Mouse (Mus musculus): ENCODE measurements around the gene Tmem218.
A peak's percentile ranks its signal among the peaks of the same experiment; 100 is the strongest.

Tmem218 gene

DNA sequence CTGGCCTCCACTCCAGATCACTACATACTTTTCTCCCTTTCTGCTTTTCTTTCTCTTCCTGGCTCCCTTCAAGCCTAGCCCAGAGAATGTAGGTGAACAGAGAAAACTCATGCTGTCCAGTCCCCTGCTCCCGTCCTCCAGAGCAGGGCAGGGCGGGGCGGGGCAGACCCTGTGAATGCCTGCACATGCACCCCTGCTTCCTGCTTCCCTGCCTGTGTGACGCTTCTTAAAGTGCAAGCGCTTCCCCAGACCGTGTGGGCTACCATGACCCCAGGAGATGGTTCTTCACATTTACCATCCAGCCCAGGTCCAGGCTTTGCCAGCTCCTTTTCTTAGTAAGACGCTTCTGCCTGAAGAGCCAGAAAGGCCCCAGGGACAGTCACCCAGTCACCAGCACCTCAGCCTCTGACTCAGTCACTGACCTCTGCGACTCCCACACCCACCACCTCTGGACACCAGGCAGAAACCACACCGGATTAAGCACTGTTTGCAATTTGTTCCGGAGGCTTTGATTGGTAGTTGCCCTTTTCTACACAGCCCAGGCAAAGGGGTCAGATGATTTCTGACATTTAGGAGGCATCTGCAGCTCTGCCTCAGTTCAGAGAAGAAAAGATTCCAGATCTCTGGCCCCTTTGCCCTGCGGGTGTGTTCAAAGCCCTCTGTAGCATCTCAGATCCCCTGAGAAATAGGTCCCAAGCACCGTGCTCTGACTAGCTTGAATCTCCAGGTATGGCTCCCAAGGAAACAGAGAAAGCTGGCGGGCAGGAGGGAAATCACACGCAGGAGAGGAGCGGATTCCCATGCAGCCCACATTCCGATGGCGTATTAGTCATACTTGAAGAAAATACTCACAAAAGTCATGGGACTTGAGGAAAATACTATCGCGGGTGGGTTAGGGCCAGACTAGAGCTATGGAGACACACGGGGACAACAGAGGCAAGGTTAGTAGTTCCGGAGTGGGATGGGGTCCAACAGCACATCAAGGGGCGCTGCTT lies 24.5 kb downstream of the Tmem218 start:
- DNase-seq (ENCODE audit: low spot score in 2 of 2) = no peak

- peak; percentile 31 to 47 for DNase-seq (ENCODE audit: low spot score in 2 of 2)
Observed at GRCm38 (mm10) chr9:37235951-37236737, 28.1 kb downstream of the Tmem218 start.

- no peak for DNase-seq (ENCODE audit: low spot score in 2 of 2)
Observed at GRCm38 (mm10) chr9:37242764-37243163, 34.7 kb downstream of the Tmem218 start.

DNA sequence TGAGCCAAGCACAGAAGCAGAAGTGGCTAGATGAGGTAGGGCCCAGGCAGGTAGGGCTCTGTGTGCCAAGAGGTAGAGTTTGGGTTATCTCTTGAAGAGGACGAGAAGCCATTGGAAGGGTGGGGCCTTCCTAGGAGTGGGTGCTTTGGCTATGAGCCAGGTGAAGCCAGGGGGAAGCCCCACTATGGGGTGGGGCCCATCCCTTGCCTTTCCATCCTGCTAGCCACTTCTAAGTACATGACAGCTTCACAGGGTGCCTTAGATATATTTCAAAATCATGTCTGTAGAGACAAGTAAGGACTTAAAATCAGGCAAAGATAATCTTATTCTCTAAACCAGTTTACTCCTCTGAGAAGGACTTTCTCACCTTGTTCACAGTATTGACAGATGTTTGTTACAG lies 36.6 kb downstream of the Tmem218 start:
- DNase-seq (ENCODE audit: low spot score in 2 of 2) = no peak

DNA sequence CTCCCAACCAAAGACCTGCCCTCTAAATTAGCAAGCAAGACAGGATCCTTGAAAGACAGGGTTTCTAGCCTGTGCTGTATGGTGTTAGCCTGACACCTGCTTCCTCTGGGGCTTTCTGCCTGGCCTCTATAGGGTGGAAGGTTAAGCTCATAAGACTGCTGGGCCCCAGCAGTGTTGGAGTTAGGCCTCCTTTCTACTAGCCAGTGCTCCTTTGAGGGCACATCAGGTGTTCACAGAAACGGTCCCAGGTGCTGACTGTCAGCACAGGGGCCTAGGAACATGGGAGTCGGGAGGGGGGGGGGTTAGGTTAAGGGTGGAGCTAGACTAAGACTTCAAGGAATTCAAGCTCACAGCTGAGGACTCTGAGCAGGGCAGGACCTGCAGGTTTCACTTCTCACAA lies 37.4 kb downstream of the Tmem218 start:
- DNase-seq (ENCODE audit: low spot score in 2 of 2) = no peak

DNA sequence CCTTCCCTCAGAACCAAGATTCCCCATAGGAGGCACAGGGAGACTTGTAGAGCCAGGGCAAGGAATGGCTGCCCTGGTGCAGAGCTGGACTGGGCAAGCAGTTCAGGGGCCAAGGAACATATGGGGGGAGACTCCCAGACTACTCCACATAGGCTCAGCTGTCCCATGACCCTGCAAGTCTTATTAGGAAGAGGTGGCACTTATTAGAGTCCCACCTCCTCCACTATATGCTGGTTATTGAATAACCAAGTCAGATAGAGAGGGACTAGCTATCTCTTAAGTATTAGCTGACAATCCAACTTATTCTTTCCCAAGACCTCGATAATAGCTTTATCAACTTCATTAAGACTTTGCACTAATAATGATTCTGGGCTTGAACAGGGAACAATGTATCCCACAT lies 37.8 kb downstream of the Tmem218 start:
- DNase-seq (ENCODE audit: low spot score in 2 of 2) = no peak

DNA sequence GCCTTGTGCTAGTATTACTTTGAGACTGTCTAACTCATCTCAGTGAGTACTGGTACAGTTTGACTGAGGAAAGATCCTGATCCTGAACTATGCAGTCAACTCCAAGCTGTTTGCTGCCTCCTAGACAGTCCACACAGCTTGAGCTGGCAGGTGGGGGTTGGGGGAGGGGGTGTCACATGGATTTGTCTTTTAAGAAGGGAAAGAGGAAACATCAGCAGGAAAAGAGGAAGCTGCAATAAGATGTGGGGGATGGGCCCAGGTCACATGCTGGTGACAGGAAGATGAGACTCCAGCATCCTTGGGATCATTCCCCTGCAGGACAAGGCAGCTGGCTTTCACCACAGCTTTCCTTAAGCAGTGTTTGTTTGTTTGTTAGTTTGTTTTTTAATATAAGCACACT lies 39.4 kb downstream of the Tmem218 start:
- DNase-seq (ENCODE audit: low spot score in 2 of 2) = peak in 1 of 2 experiments; percentile 31

DNA sequence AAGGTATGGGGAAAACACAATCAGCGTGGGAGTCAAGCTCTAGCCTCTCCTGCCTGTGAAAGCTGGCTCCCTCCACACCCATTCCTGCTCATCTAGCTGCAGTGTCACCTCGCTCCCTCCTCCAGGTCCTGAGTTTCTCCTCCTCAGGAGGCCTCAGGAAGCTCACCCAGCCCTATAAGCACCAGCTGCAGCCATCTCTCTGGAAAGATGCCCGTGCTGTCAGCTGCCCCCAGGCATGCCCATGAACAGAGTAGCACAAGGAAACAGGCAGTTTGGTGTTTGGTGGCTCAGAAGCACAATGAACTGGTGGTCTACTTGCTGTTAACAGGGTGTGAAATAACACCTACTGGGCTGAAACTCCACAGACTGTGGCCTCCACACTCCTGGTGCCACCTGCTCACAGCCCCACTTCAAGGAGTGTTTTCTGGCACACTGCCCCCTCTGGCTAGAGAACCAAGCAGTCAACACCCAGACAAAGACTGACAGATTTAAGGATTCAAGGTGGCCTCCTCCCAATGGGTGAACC lies 40.4 kb downstream of the Tmem218 start:
- no peak for DNase-seq (ENCODE audit: low spot score in 2 of 2)

DNA sequence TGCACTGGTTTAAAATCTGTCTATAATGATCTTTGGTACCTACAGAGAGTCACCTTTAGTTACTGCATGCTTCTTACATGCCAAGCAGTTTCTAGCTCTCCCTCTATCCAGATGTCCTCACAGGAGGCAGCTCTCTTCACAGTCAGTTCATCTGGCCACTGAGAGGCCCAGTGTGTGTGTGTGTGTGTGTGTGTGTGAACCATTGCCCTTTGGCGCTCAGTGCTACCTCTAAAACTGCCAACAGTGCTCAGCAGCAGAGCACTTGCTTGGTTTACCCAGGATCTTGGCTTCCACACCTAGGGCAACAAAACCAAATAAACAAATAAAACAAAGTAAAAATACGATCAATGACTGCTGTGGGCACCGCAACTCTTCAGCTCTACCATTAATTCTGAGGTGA lies 42.0 kb downstream of the Tmem218 start:
- no peak for DNase-seq (ENCODE audit: low spot score in 2 of 2)

- no peak for DNase-seq (ENCODE audit: low spot score in 2 of 2)
Observed at GRCm38 (mm10) chr9:37250631-37251030, 42.6 kb downstream of the Tmem218 start.

GRCm38 (mm10) chr9:37254531-37255110 lies 46.6 kb downstream of the Tmem218 start:
- DNase-seq (ENCODE audit: low spot score in 2 of 2) = no peak

DNA sequence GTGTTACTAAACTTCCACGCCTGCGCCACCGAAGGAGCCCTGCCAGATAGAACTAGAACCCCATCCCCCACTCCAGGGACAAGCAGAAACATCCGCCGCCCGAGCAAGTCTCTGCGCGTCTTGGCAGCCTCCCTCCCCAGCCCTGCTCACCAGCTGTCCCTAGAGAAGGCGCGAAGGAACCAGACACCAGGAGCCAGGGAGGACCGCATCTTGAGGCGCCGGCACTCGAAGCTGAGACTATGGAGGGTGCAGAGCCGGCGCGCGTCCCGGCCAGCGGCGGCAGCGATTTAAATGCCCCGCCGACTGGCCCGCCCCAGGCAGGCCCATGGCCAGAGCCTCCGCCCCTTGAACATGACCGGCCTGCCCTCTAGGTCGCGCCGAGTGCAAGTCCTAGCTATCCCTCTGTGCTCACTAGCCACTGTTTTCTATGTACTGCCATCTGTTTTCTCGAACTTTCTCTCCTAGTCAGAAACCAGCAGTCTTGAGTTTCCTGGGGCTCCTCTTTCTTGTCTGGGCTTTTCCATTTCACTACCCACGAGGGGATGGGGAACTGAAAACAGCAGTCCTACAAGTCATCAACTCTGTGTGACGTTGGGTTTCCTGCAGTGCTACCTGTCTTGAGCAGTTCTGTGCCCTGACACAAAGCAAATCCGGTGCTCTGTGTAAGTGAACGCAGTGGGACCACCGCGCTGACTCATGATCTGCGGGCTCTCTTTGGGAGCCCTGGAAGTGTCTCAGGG lies 47.3 kb downstream of the Tmem218 start, which contains the start of gene Slc37a2:
TSS of gene Slc37a2 (minus strand) at position 590 of the 740 bp plus-strand sequence.
- DNase-seq (ENCODE audit: low spot score in 2 of 2) = peak; percentile 72 to 79

GRCm38 (mm10) chr9:37255889-37256225 lies 47.8 kb downstream of the Tmem218 start:
- peak; percentile 30 to 41 for DNase-seq (ENCODE audit: low spot score in 2 of 2)

DNA sequence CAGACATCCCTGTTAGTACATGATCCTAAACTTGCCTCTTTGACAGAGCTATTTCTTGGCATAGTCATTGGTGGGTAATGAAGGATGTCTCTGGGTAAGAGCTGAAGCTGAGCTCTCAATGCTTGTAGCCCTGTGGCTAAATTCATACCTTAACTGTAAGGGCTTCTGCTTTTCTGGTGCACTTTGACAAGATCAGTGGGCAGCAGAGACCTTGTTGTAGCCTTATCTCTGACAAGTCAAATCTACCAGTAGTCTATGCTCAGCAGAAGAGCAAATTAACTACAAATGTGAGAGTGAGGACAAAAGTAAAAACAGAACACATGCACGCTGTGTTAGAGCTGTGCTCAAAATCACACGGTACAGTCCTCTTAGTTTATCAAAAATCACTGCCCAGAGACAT lies 58.6 kb downstream of the Tmem218 start:
- DNase-seq (ENCODE audit: low spot score in 2 of 2) = no peak

Data from urinary bladder, postnatal 36 days (tissue).